Mouse (Mus musculus): ENCODE data around the gene Vps51. TPM values are rescaled to one million over a fixed set of nuclear protein-coding genes. Genes with fewer than 3 reads are reported as not detected.

Vps51 gene
- total and polyA plus RNA-seq, 2 experiments, result 16.0 to 36.3 TPM

GRCm38 (mm10) chr19:6054296-6054695, 22.7 kb downstream of the Vps51 start:
- peaks cover 14% of the 10 kb centered on the region; the same call in 1 of the 2 replicates for H3K4me1 ChIP-seq (ENCODE audit: control insufficient read depth, insufficient read depth, low read length)
- peaks cover 43% of the 10 kb centered on the region for H3K36me3 ChIP-seq (ENCODE audit: control insufficient read depth, insufficient read depth, low read length)
- 75% methylated on average over 5 of the region's 5 CpGs for WGBS
- DNase-seq (ENCODE audit: extremely low read depth, low read depth, low spot score), result no peak
- H3K27ac ChIP-seq (replicated peaks; ENCODE audit: insufficient read depth, low read depth, low read length), result no peak overlapping the region
- TF ChIP-seq CTCF (IDR thresholded peaks at IDR 0.05; ENCODE audit: low read depth, low read length) (no peak), POLR2A (IDR thresholded peaks at IDR 0.05; ENCODE audit: extremely low read depth, insufficient read depth, low read length) (no peak)
- peaks cover 4% of the 10 kb centered on the region; the same call in 1 of the 2 replicates for H3K79me2 ChIP-seq (ENCODE audit: control insufficient read depth, insufficient read depth, low read length)
- H3K27me3 ChIP-seq (ENCODE audit: control insufficient read depth, insufficient read depth, low read length), result no peaks in the 10 kb centered on the region
- no peak overlapping the region for H3K4me3 ChIP-seq (ENCODE audit: insufficient read depth, low read depth, low read length)
- H3K9ac ChIP-seq (ENCODE audit: low read depth, low read length), result no peak overlapping the region

- H3K36me3 ChIP-seq (ENCODE audit: control insufficient read depth, insufficient read depth, low read length), result peaks cover 52% of the 10 kb centered on the region
- H3K9ac ChIP-seq (ENCODE audit: low read depth, low read length), result no peak overlapping the region
- peaks cover 23% of the 10 kb centered on the region for H3K4me1 ChIP-seq (ENCODE audit: control insufficient read depth, insufficient read depth, low read length)
- no peak overlapping the region for H3K4me3 ChIP-seq (ENCODE audit: insufficient read depth, low read depth, low read length)
- DNase-seq (ENCODE audit: extremely low read depth, low read depth, low spot score), result no peak
- WGBS, result 72% methylated on average over 7 of the region's 7 CpGs
- H3K79me2 ChIP-seq (ENCODE audit: control insufficient read depth, insufficient read depth, low read length), result peaks cover 18% of the 10 kb centered on the region; the same call in 1 of the 2 replicates
- TF ChIP-seq CTCF (IDR thresholded peaks at IDR 0.05; ENCODE audit: low read depth, low read length) (no peak), POLR2A (IDR thresholded peaks at IDR 0.05; ENCODE audit: extremely low read depth, insufficient read depth, low read length) (no peak)
- no peak overlapping the region for H3K27ac ChIP-seq (replicated peaks; ENCODE audit: insufficient read depth, low read depth, low read length)
- no peaks in the 10 kb centered on the region for H3K27me3 ChIP-seq (ENCODE audit: control insufficient read depth, insufficient read depth, low read length)
Observed at GRCm38 (mm10) chr19:6052516-6052915, 24.5 kb downstream of the Vps51 start.

- peaks cover 22% of the 10 kb centered on the region for H3K4me1 ChIP-seq (ENCODE audit: control insufficient read depth, insufficient read depth, low read length)
- peaks cover 40% of the 10 kb centered on the region for H3K36me3 ChIP-seq (ENCODE audit: control insufficient read depth, insufficient read depth, low read length)
- H3K79me2 ChIP-seq (ENCODE audit: control insufficient read depth, insufficient read depth, low read length), result peaks cover 25% of the 10 kb centered on the region; the same call in 1 of the 2 replicates
- TF ChIP-seq POLR2A (IDR thresholded peaks at IDR 0.05; ENCODE audit: extremely low read depth, insufficient read depth, low read length), result no peak
- no peak for TF ChIP-seq CTCF (IDR thresholded peaks at IDR 0.05; ENCODE audit: low read depth, low read length)
- no peaks in the 10 kb centered on the region for H3K27me3 ChIP-seq (ENCODE audit: control insufficient read depth, insufficient read depth, low read length)
- 79% methylated on average over 11 of the region's 11 CpGs for WGBS
- DNase-seq (ENCODE audit: extremely low read depth, low read depth, low spot score), result no peak
- H3K4me3 ChIP-seq (ENCODE audit: insufficient read depth, low read depth, low read length), result no peak overlapping the region
- H3K9ac ChIP-seq (ENCODE audit: low read depth, low read length), result no peak overlapping the region
- no peak overlapping the region for H3K27ac ChIP-seq (replicated peaks; ENCODE audit: insufficient read depth, low read depth, low read length)
Observed at GRCm38 (mm10) chr19:6048681-6049410, 28.2 kb downstream of the Vps51 start.

- Histone ChIP-seq H3K27me3 (ENCODE audit: control insufficient read depth, insufficient read depth, low read length) (no peaks in the 10 kb centered on the region), H3K4me1 (ENCODE audit: control insufficient read depth, insufficient read depth, low read length) (peaks cover 22% of the 10 kb centered on the region), H3K4me3 (ENCODE audit: insufficient read depth, low read depth, low read length) (peak overlapping the region; percentile 69), H3K79me2 (ENCODE audit: control insufficient read depth, insufficient read depth, low read length) (peaks cover 25% of the 10 kb centered on the region; the same call in 1 of the 2 replicates), H3K9ac (ENCODE audit: low read depth, low read length) (peak overlapping the region; percentile 78), H3K27ac (replicated peaks; ENCODE audit: insufficient read depth, low read depth, low read length) (peak overlapping the region; percentile 88; the same call in 1 of the 2 replicates), H3K36me3 (ENCODE audit: control insufficient read depth, insufficient read depth, low read length) (peaks cover 32% of the 10 kb centered on the region)
- TF ChIP-seq CTCF (IDR thresholded peaks at IDR 0.05; ENCODE audit: low read depth, low read length), result no peak
- TF ChIP-seq POLR2A (IDR thresholded peaks at IDR 0.05; ENCODE audit: extremely low read depth, insufficient read depth, low read length), result no peak
- 52% methylated on average over 8 of the region's 8 CpGs for WGBS
- DNase-seq (ENCODE audit: extremely low read depth, low read depth, low spot score), result no peak
Observed at GRCm38 (mm10) chr19:6047899-6048166, 29.2 kb downstream of the Vps51 start.

GRCm38 (mm10) chr19:6047154-6047898, 29.7 kb downstream of the Vps51 start:
- 1% methylated on average over 42 of the region's 44 CpGs for WGBS
- peaks cover 22% of the 10 kb centered on the region for H3K4me1 ChIP-seq (ENCODE audit: control insufficient read depth, insufficient read depth, low read length)
- H3K4me3 ChIP-seq (ENCODE audit: insufficient read depth, low read depth, low read length), result peak overlapping the region; percentile 69
- H3K9ac ChIP-seq (ENCODE audit: low read depth, low read length), result peak overlapping the region; percentile 78
- no peak for DNase-seq (ENCODE audit: extremely low read depth, low read depth, low spot score)
- TF ChIP-seq CTCF (IDR thresholded peaks at IDR 0.05; ENCODE audit: low read depth, low read length) (no peak), POLR2A (IDR thresholded peaks at IDR 0.05; ENCODE audit: extremely low read depth, insufficient read depth, low read length) (no peak)
- H3K36me3 ChIP-seq (ENCODE audit: control insufficient read depth, insufficient read depth, low read length), result peaks cover 27% of the 10 kb centered on the region
- peak overlapping the region; percentile 88 for H3K27ac ChIP-seq (replicated peaks; ENCODE audit: insufficient read depth, low read depth, low read length)
- H3K79me2 ChIP-seq (ENCODE audit: control insufficient read depth, insufficient read depth, low read length), result peaks cover 25% of the 10 kb centered on the region; the same call in 1 of the 2 replicates
- H3K27me3 ChIP-seq (ENCODE audit: control insufficient read depth, insufficient read depth, low read length), result no peaks in the 10 kb centered on the region

Measured in liver, adult 2 months (tissue).